9 mouse cellular contexts compared by ENCODE assay signal in the genomic region with DNA sequence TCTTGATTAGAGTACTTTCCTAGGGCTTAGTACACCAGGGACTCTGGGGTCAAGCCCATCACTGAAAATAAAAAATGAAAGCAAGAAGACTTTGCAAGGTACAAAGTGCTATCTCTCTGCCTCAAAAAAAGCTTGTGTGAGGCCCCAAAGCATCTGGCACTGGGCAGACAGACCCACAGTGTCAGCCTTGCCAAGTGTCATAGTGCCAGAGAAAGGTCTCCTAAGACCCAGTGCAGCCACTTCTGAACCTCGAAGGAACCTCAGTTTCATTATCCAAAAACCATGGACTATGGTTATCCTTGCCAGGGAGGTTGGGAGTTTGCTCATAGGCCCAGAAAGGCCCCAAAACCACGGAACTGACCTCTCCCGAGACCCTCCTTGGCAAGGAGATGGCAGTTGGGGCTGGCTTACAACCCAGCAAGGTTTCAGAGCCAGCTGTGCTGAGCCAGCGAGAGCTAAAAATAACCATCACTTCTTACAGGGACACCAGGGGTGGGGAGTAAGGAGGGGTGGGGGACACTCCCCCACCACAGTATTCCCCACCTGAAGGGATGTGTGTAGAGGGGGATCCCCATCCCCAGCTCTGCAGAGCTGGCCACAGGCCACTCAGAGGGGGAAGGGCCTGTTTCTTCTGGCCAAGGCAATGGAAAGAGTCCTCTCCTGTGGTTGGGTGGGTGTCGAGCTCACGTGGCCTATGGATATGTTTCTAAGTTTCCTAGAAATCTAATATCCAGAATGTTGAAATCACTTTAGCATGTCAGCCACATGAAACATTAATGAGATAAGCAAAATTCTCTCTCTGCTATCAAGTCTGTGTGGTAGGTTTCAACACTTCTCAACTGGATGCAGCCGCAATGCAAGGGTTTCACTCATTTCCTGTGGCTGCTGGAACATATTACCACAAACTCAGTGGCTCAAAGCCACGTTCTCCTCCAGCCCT. TPM values are rescaled to one million over a fixed set of nuclear protein-coding genes. Genes with fewer than 3 reads are reported as not detected.
A peak's percentile ranks its signal among the peaks of the same experiment; 100 is the strongest.
DNase-seq lines count a peak whose midpoint lies in the region; ATAC-seq and TF ChIP-seq lines count a peak whose summit lies in the region.
"Had no signal": no experiment of that assay in that cellular context is flagged by ENCODE, and none has a peak within 500 bp of the region (broad histone marks: within the 10 kb centered on the region; RNA-seq: fewer than 3 reads in every experiment).

No protein-coding gene starts in this region.

- no peaks in the 10 kb centered on the region for H3K36me3 ChIP-seq in C2C12 (ENCODE audit: control insufficient read depth, insufficient read depth)
- H3K36me3 ChIP-seq: intestine, embryonic 15.5 days had no signal

- no peaks in the 10 kb centered on the region for H3K79me2 ChIP-seq in C2C12 (ENCODE audit: control insufficient read depth, insufficient read depth)

- peak; percentile 73 for DNase-seq in adrenal gland, postnatal 10 days
- no peak for DNase-seq in adrenal gland, adult 8-10 months
- peak; percentile 52 for DNase-seq in gastrocnemius, postnatal 25 days
- DNase-seq in frontal cortex, postnatal 36 days (ENCODE audit: low spot score in 2 of 2) = no peak
- no peak for DNase-seq in neural tube, embryonic 10.5 days (ENCODE audit: extremely low spot score, low spot score)
- DNase-seq in c-Kit-positive CD71-positive TER-119-positive erythroid progenitor cells, embryonic 14.5 days (ENCODE audit: low spot score) = no peak

- H3K79me3 ChIP-seq in C2C12 (ENCODE audit: low read depth) = no peaks in the 10 kb centered on the region

- H3K27me3 ChIP-seq in C2C12 (ENCODE audit: control insufficient read depth, insufficient read depth, insufficient read length) = peaks cover 18% of the 10 kb centered on the region
- H3K27me3 ChIP-seq: intestine, embryonic 15.5 days had no signal

- no peak for TF ChIP-seq CTCF in C2C12 (IDR thresholded peaks at IDR 0.05; ENCODE audit: control insufficient read depth, insufficient read depth, insufficient read length)

- no peak overlapping the region for H3K4me3 ChIP-seq in C2C12 (ENCODE audit: insufficient read depth, poor library complexity, severe bottlenecking)
- H3K4me3 ChIP-seq: intestine, embryonic 15.5 days had no signal

- H3ac ChIP-seq in C2C12 (ENCODE audit: control insufficient read depth, insufficient read length, low read depth) = no peak overlapping the region

- peak; percentile 76 for ATAC-seq in megakaryocyte, adult 5-6 weeks (ENCODE audit: poor library complexity, severe bottlenecking)
- ATAC-seq: intestine, embryonic 15.5 days had no signal

TF ChIP-seq in C2C12, 6 proteins besides CTCF, POLR2A, EP300 and RAD21:
- TF ChIP-seq CEBPB (IDR thresholded peaks at IDR 0.05; ENCODE audit: low read depth) (peak; percentile 38), USF1 (IDR thresholded peaks at IDR 0.05; ENCODE audit: low read depth) (peak; percentile 72), MYOD1 (IDR thresholded peaks at IDR 0.05; ENCODE audit: control insufficient read depth, insufficient read length, low read depth) (no peak), MYOG (IDR thresholded peaks at IDR 0.05; ENCODE audit: control insufficient read depth, extremely low read depth, insufficient read length) (no peak)

RNA-seq across cellular contexts. Expression of a gene that starts 23.0 kb away (rescaled TPM):
- total RNA-seq in adrenal gland, postnatal 10 days (2021) = 1 to 10 TPM; 3.5 to 3.7 TPM
- total RNA-seq in adrenal gland, adult 8-10 months (2022) = 1 to 10 TPM; 2.2 to 5.8 (median 3.3) TPM
- 1.8 TPM for polyA plus RNA-seq in C2C12 (2012; fragmentation: generic; extraction: Trizol)
- total RNA-seq in gastrocnemius, postnatal 25 days (2021) = 1 to 10 TPM in 1 of 2 experiments, under 1 TPM in 1; 0.46 to 1.3 TPM
- 1.5 and 3.1 TPM in 2 replicates for total RNA-seq in megakaryocyte, adult 5-6 weeks (2015)
- total RNA-seq in megakaryocyte, adult 5-6 weeks (2017) = 2.5 and 3.2 TPM in 2 replicates

RNA-seq across cellular contexts. Expression of a gene that starts 24.7 kb away (rescaled TPM):
- total RNA-seq in adrenal gland, postnatal 10 days (2021) = 1 to 10 TPM; 5.8 to 7.6 TPM
- total RNA-seq in adrenal gland, adult 8-10 months (2022) = 1 to 10 TPM; 2.4 to 4.5 (median 3.6) TPM
- 7.6 TPM for polyA plus RNA-seq in C2C12 (2012; fragmentation: generic; extraction: Trizol)
- 1 to 10 TPM in 1 of 2 experiments, under 1 TPM in 1; 0.91 to 1.3 TPM for total RNA-seq in gastrocnemius, postnatal 25 days (2021)
- 7.2 and 9.8 TPM in 2 replicates for total RNA-seq in megakaryocyte, adult 5-6 weeks (2015)
- total RNA-seq in megakaryocyte, adult 5-6 weeks (2017) = 6.4 and 14.0 TPM in 2 replicates

Comparison
In these comparisons a context has a peak if more than half of its experiments do, and no peak if none do; other contexts are left out.
1. DNase-seq: peak in adrenal gland, postnatal 10 days (single experiment) and gastrocnemius, postnatal 25 days (single experiment); none in adrenal gland, adult 8-10 months (single experiment), frontal cortex, postnatal 36 days (0 of 2), neural tube, embryonic 10.5 days (single experiment) and c-Kit-positive CD71-positive TER-119-positive erythroid progenitor cells, embryonic 14.5 days (single experiment).